Mouse (Mus musculus): ENCODE results near the gene Theg. TPM values are rescaled to one million over a fixed set of nuclear protein-coding genes. Genes with fewer than 3 reads are reported as not detected.
A peak's percentile ranks its signal among the peaks of the same experiment; 100 is the strongest.

Gene Theg
- polyA plus RNA-seq, 1 experiment from 2014 or later: not detected

DNA sequence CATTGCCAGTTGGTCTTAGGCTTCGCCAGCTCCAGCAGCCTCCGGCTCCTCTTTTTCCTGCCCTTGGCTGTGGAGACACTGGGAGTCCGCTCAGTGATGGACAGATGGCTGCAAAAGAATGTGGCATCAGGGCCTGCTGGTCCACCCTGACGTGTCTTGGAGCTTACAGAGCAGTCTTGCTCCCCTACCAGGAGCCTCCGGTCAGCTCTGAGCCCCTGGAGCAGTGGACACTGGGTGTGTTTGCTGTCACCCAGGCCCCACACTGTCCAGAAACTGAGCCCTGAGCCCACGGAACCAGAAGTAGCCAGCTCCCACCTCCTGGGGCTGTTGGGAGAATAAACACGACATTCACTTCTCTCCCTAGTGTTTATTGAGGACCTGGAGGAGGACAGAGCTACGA is 888 bp downstream of the Theg start:
- H3K4me2 ChIP-seq (replicated peaks): no peak overlapping the region
- no peaks in the 10 kb centered on the region for H3K4me1 ChIP-seq (replicated peaks)
- no peak overlapping the region for H3K27ac ChIP-seq
- no peaks in the 10 kb centered on the region for H3K36me3 ChIP-seq
- H3K27me3 ChIP-seq: no peaks in the 10 kb centered on the region
- H3K9me3 ChIP-seq: no peaks in the 10 kb centered on the region
- H3K9ac ChIP-seq (replicated peaks): no peak overlapping the region
- ATAC-seq: no peak
- 76% methylated on average over 8 of the region's 8 CpGs for WGBS
- no peak overlapping the region for H3K4me3 ChIP-seq (replicated peaks)

GRCm38 (mm10) chr10:79585723-79586122 is 1.4 kb downstream of the Theg start:
- H3K9ac ChIP-seq (replicated peaks): no peak overlapping the region
- no peaks in the 10 kb centered on the region for H3K36me3 ChIP-seq
- no peak overlapping the region for H3K27ac ChIP-seq
- WGBS: 91% methylated on average over 5 of the region's 5 CpGs
- no peak overlapping the region for H3K4me2 ChIP-seq (replicated peaks)
- H3K4me1 ChIP-seq (replicated peaks): no peaks in the 10 kb centered on the region
- H3K9me3 ChIP-seq: 0 out of 2 replicates have a peak, but pooled peaks cover 3% of the 10 kb centered on the region
- H3K27me3 ChIP-seq: no peaks in the 10 kb centered on the region
- H3K4me3 ChIP-seq (replicated peaks): no peak overlapping the region
- ATAC-seq: no peak

DNA sequence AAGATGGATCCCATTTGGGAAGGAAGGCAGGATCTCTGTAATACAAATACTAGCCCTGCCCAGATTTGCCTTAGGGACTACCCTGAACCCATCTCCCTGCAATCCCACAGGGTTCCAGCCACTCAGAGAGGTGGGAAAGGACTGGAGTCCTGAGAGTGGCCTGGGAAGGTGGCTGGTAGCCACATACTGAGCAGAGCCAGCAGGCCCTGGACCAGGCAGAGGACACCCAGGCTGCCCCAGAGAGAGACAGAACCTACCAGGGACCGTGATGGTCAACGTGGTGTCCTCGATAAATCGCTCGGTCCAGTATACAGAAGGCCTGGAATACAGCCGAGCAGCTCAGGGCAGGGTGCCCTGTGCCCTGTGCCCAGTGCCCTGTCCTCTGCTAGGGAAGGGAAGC is 2.0 kb downstream of the Theg start:
- H3K27me3 ChIP-seq: no peaks in the 10 kb centered on the region
- no peaks in the 10 kb centered on the region for H3K36me3 ChIP-seq
- H3K9ac ChIP-seq (replicated peaks): no peak overlapping the region
- no peak overlapping the region for H3K27ac ChIP-seq
- no peak overlapping the region for H3K4me3 ChIP-seq (replicated peaks)
- 0 out of 2 replicates have a peak, but pooled peaks cover 3% of the 10 kb centered on the region for H3K9me3 ChIP-seq
- no peaks in the 10 kb centered on the region for H3K4me1 ChIP-seq (replicated peaks)
- 89% methylated on average over 6 of the region's 6 CpGs for WGBS
- ATAC-seq: no peak
- no peak overlapping the region for H3K4me2 ChIP-seq (replicated peaks)

GRCm38 (mm10) chr10:79584426-79584825 is 2.7 kb downstream of the Theg start:
- H3K4me2 ChIP-seq (replicated peaks): no peak overlapping the region
- H3K4me1 ChIP-seq (replicated peaks): no peaks in the 10 kb centered on the region
- no peak for ATAC-seq
- no peak overlapping the region for H3K4me3 ChIP-seq (replicated peaks)
- no peaks in the 10 kb centered on the region for H3K36me3 ChIP-seq
- 86% methylated on average over 9 of the region's 9 CpGs for WGBS
- no peak overlapping the region for H3K9ac ChIP-seq (replicated peaks)
- H3K27me3 ChIP-seq: no peaks in the 10 kb centered on the region
- no peak overlapping the region for H3K27ac ChIP-seq
- H3K9me3 ChIP-seq: 0 out of 2 replicates have a peak, but pooled peaks cover 3% of the 10 kb centered on the region

- 75% methylated on average over 7 of the region's 7 CpGs for WGBS
- no peak for ATAC-seq
- H3K9ac ChIP-seq (replicated peaks): no peak overlapping the region
- H3K27me3 ChIP-seq: no peaks in the 10 kb centered on the region
- H3K9me3 ChIP-seq: 0 out of 2 replicates have a peak, but pooled peaks cover 3% of the 10 kb centered on the region
- H3K27ac ChIP-seq: no peak overlapping the region
- no peaks in the 10 kb centered on the region for H3K36me3 ChIP-seq
- no peaks in the 10 kb centered on the region for H3K4me1 ChIP-seq (replicated peaks)
- no peak overlapping the region for H3K4me2 ChIP-seq (replicated peaks)
- H3K4me3 ChIP-seq (replicated peaks): no peak overlapping the region
Measured at GRCm38 (mm10) chr10:79584021-79584420, 3.1 kb downstream of the Theg start.

DNA sequence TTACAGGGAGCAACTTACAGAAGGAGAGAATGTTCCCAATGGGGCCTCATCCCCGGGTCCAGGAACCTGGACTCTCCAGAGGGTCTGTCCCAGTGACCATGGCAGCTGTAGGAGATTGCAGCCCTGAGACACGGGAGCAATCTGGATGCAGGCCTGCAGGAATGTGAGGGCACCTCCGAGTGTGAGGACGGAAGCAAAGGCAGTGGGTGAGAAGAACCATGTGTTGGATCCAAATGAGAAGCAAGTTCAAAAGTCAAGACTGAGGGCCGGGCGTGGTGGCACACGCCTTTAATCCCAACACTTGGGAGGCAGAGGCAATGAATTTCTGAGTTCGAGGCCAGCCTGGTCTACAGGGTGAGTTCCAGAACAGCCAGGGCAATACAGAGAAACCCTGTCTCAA is 5.6 kb downstream of the Theg start:
- H3K9me3 ChIP-seq: 0 out of 2 replicates have a peak, but pooled peaks cover 3% of the 10 kb centered on the region
- H3K4me2 ChIP-seq (replicated peaks): no peak overlapping the region
- H3K27me3 ChIP-seq: no peaks in the 10 kb centered on the region
- no peak overlapping the region for H3K9ac ChIP-seq (replicated peaks)
- 89% methylated on average over 8 of the region's 8 CpGs for WGBS
- no peaks in the 10 kb centered on the region for H3K36me3 ChIP-seq
- ATAC-seq: no peak
- no peak overlapping the region for H3K27ac ChIP-seq
- H3K4me1 ChIP-seq (replicated peaks): no peaks in the 10 kb centered on the region
- H3K4me3 ChIP-seq (replicated peaks): no peak overlapping the region

DNA sequence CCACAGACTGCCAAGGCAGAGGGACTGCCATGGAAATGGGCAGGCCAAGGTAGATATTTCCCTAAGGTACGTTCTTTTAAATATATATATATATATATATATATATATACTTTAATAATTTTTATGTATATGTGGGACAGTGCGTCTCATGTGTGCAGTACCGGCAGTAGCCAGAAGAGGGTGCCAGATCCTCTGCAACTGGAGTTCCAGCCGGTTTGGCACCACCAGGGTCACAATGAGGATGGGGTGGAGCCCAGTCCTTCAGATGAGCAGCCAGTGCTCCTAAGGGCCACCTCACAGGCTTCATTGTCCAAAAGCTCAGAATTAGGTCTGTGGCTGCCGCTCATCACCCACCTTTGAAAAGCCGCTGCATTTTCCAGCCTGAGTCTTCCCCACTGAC is 6.3 kb downstream of the Theg start:
- 45% methylated on average over 6 of the region's 6 CpGs for WGBS
- no peak for ATAC-seq

DNA sequence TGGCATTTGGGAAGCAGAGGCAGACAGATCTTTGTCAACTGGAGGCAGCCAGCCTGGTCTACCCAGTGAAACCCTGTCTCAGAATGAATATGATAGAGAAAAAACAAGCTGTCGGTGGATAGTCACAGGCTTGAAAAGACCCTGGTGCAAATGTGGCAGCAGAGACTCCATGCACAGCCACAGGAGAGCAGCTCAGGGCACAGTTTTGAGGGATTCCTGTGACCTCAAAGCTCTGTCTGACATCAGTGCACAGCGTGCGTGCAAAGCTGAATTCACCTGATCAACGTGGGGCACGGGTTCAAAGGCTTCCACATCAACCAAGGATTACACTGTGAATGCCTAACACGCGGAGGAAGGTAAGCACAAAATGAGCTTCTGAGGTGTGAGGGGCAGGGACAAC is 6.8 kb downstream of the Theg start:
- H3K36me3 ChIP-seq: no peaks in the 10 kb centered on the region
- ATAC-seq: no peak
- no peak overlapping the region for H3K4me3 ChIP-seq (replicated peaks)
- H3K9me3 ChIP-seq: 0 out of 2 replicates have a peak, but pooled peaks cover 3% of the 10 kb centered on the region
- no peak overlapping the region for H3K27ac ChIP-seq
- WGBS: 68% methylated on average over 7 of the region's 7 CpGs
- no peak overlapping the region for H3K9ac ChIP-seq (replicated peaks)
- no peaks in the 10 kb centered on the region for H3K27me3 ChIP-seq
- H3K4me2 ChIP-seq (replicated peaks): no peak overlapping the region
- H3K4me1 ChIP-seq (replicated peaks): no peaks in the 10 kb centered on the region

More for the DNA sequence above, 6.3 kb downstream of the Theg start:
- H3K27ac ChIP-seq: no peak overlapping the region
- no peak overlapping the region for H3K9ac ChIP-seq (replicated peaks)
- no peaks in the 10 kb centered on the region for H3K4me1 ChIP-seq (replicated peaks)
- H3K4me2 ChIP-seq (replicated peaks): no peak overlapping the region
- H3K36me3 ChIP-seq: no peaks in the 10 kb centered on the region
- 0 out of 2 replicates have a peak, but pooled peaks cover 3% of the 10 kb centered on the region for H3K9me3 ChIP-seq
- no peaks in the 10 kb centered on the region for H3K27me3 ChIP-seq
- no peak overlapping the region for H3K4me3 ChIP-seq (replicated peaks)

GRCm38 (mm10) chr10:79579781-79580180 is 7.3 kb downstream of the Theg start:
- H3K36me3 ChIP-seq: no peaks in the 10 kb centered on the region
- no peak overlapping the region for H3K27ac ChIP-seq
- 82% methylated on average over 12 of the region's 12 CpGs for WGBS
- H3K9me3 ChIP-seq: 0 out of 2 replicates have a peak, but pooled peaks cover 3% of the 10 kb centered on the region
- H3K9ac ChIP-seq (replicated peaks): no peak overlapping the region
- H3K4me1 ChIP-seq (replicated peaks): no peaks in the 10 kb centered on the region
- no peak overlapping the region for H3K4me2 ChIP-seq (replicated peaks)
- no peak overlapping the region for H3K4me3 ChIP-seq (replicated peaks)
- no peak for ATAC-seq
- no peaks in the 10 kb centered on the region for H3K27me3 ChIP-seq

DNA sequence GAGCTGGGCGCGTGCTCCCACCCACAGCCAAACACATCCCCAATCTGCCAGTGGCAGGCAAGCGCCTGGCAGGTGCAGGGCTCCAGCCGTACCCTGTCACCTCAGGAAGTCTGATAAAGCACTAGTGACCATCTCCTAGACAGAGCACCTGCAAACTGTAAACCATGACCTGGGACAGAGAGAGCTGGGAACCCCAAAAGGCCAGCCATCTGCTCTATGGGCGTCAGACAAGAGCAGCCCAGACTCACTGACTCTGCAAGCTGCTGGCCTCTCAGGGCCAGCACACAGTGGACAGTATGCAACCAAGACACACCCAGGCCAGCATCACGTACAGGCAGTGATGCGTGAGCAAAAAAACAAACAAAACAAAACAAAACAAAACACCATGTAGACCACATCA is 8.2 kb downstream of the Theg start:
- H3K27me3 ChIP-seq: no peaks in the 10 kb centered on the region
- H3K4me2 ChIP-seq (replicated peaks): no peak overlapping the region
- no peak overlapping the region for H3K9ac ChIP-seq (replicated peaks)
- H3K4me1 ChIP-seq (replicated peaks): no peaks in the 10 kb centered on the region
- 0 out of 2 replicates have a peak, but pooled peaks have one; percentile 24 for ATAC-seq
- no peaks in the 10 kb centered on the region for H3K36me3 ChIP-seq
- WGBS: 82% methylated on average over 7 of the region's 7 CpGs
- H3K4me3 ChIP-seq (replicated peaks): no peak overlapping the region
- 0 out of 2 replicates have a peak, but pooled peaks cover 3% of the 10 kb centered on the region for H3K9me3 ChIP-seq
- no peak overlapping the region for H3K27ac ChIP-seq

DNA sequence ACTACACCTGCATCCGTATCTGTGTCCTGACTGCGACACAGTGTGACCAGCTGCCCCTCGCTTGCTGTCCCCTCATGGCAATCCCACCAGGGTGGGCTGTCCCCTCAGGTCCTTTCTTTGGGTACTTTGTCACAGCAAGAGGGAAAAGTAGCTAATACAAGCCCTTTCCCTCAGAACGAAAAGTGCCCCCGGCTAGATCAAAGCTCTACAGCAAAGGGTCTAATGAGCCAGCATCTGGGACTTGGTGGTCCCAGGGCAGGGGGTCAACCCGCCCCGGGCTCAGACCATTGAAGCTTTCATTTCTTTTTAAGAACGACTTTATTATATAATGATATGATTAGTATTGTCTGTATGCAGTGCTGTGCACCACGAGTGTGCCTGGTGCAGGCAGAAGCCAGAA is 8.9 kb downstream of the Theg start:
- 50% methylated on average over 9 of the region's 9 CpGs for WGBS
- ATAC-seq: 0 out of 2 replicates have a peak, but pooled peaks have one; percentile 34
- Histone ChIP-seq H3K27ac (no peak overlapping the region), H3K36me3 (no peaks in the 10 kb centered on the region), H3K27me3 (no peaks in the 10 kb centered on the region), H3K4me2 (replicated peaks) (no peak overlapping the region), H3K4me1 (replicated peaks) (no peaks in the 10 kb centered on the region), H3K9ac (replicated peaks) (no peak overlapping the region), H3K4me3 (replicated peaks) (no peak overlapping the region), H3K9me3 (0 out of 2 replicates have a peak, but pooled peaks cover 3% of the 10 kb centered on the region)

- no peaks in the 10 kb centered on the region for H3K36me3 ChIP-seq
- H3K4me2 ChIP-seq (replicated peaks): no peak overlapping the region
- H3K4me1 ChIP-seq (replicated peaks): no peaks in the 10 kb centered on the region
- no peak overlapping the region for H3K4me3 ChIP-seq (replicated peaks)
- no peak overlapping the region for H3K9ac ChIP-seq (replicated peaks)
- no peak overlapping the region for H3K27ac ChIP-seq
- H3K9me3 ChIP-seq: 0 out of 2 replicates have a peak, but pooled peaks cover 3% of the 10 kb centered on the region
- WGBS: 74% methylated on average over 4 of the region's 4 CpGs
- ATAC-seq: no peak
- no peaks in the 10 kb centered on the region for H3K27me3 ChIP-seq
Measured at GRCm38 (mm10) chr10:79577376-79577775, 9.8 kb downstream of the Theg start.

- Histone ChIP-seq H3K9ac (replicated peaks) (no peak overlapping the region), H3K36me3 (no peaks in the 10 kb centered on the region), H3K4me1 (replicated peaks) (no peaks in the 10 kb centered on the region), H3K27ac (no peak overlapping the region), H3K4me3 (replicated peaks) (no peak overlapping the region), H3K4me2 (replicated peaks) (no peak overlapping the region), H3K27me3 (no peaks in the 10 kb centered on the region), H3K9me3 (no peaks in the 10 kb centered on the region)
- no peak for ATAC-seq
- 78% methylated on average over 6 of the region's 6 CpGs for whole genome bisulfite sequencing
Measured at GRCm38 (mm10) chr10:79575754-79576153, 11.4 kb downstream of the Theg start.
